Mouse (Mus musculus): Measurements from ENCODE around the gene Cst6. TPM values are rescaled to one million over a fixed set of nuclear protein-coding genes. Genes with fewer than 3 reads are reported as not detected.
A peak's percentile ranks its signal among the peaks of the same experiment; 100 is the strongest.

The Cst6 gene
- polyA plus RNA-seq, 1 experiment from 2014 or later, result 0.28 TPM

DNA sequence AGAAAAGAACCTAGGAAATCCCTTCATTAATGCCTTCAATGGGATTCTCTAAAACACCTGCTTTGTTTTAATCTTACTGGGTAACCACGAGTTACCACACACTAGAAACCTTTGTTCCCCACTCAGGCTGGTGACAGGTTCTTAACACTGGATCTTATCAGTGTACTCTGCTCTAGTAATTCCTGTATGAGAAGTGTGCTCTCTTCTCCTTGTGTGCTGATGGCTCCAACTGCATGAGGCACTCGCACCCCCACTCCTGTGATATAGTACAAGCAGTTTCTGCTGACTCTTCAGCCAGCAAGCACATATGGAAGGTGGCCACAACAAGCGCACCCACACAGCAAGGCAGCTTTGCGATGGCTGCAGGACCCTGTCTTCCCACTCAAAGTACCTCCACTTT is 24.8 kb upstream of the Cst6 start:
- no peak overlapping the region for H3K27ac ChIP-seq (replicated peaks)
- no peak overlapping the region for H3K4me2 ChIP-seq
- H3K9ac ChIP-seq, result no peak overlapping the region
- H3K27me3 ChIP-seq (replicated peaks), result no peaks in the 10 kb centered on the region
- peaks cover 87% of the 10 kb centered on the region for H3K36me3 ChIP-seq
- 59% methylated on average over 4 of the region's 4 CpGs for WGBS
- no peaks in the 10 kb centered on the region for H3K9me3 ChIP-seq
- ATAC-seq (ENCODE audit: extremely low read depth, insufficient number of reproducible peaks, low FRiP score, low TSS enrichment), result no peak
- no peaks in the 10 kb centered on the region for H3K4me1 ChIP-seq
- H3K4me3 ChIP-seq, result no peak overlapping the region

DNA sequence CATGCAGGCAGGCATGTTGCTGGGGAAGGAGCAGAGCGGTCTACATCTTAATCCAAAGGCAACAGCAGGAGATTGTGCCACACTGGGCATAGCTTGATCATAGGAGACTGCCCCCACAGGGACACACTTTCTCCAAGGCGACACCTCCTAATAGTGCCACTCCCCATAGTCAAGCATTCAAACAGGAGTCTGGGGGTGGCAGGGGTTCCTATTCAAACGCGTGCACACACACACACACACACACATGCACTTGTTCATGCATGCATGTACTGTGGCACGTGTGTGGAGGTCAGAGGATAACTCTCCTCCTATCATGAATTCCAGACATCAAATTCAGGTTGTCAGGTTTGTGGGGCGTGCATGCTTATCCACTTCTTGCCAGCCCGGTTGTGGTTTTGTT is 23.4 kb upstream of the Cst6 start:
- Histone ChIP-seq H3K9me3 (no peaks in the 10 kb centered on the region), H3K9ac (no peak overlapping the region), H3K4me1 (peaks cover 9% of the 10 kb centered on the region), H3K27me3 (replicated peaks) (no peaks in the 10 kb centered on the region), H3K27ac (replicated peaks) (no peak overlapping the region), H3K4me3 (no peak overlapping the region), H3K36me3 (peaks cover 85% of the 10 kb centered on the region), H3K4me2 (no peak overlapping the region)
- ATAC-seq (ENCODE audit: extremely low read depth, insufficient number of reproducible peaks, low FRiP score, low TSS enrichment), result no peak
- 87% methylated on average over 7 of the region's 7 CpGs for WGBS

DNA sequence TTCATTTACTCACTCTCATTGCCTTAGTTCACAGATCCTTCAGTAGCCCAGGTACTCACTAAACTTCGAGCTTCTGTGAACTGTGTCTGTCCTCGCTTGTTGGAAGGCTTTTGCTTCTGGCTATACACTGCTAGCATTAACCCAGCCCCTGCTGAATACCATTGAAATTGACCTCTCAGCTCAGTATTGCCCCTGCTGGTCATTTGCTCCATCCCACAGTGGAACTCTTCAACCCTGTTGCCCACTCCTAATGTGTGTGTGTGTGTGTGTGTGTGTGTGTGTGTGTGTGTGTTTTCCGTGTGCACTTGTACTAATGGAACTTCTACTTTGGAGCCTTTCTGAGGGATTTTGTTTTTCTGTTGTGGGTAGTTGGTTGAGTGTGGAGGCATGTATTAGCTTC is 21.6 kb upstream of the Cst6 start:
- Histone ChIP-seq H3K4me3 (no peak overlapping the region), H3K36me3 (peaks cover 68% of the 10 kb centered on the region), H3K27me3 (replicated peaks) (no peaks in the 10 kb centered on the region), H3K27ac (replicated peaks) (no peak overlapping the region), H3K9me3 (no peaks in the 10 kb centered on the region), H3K4me1 (peaks cover 14% of the 10 kb centered on the region), H3K9ac (no peak overlapping the region), H3K4me2 (no peak overlapping the region)
- WGBS, result 73% methylated on average over 3 of the region's 3 CpGs
- ATAC-seq (ENCODE audit: extremely low read depth, insufficient number of reproducible peaks, low FRiP score, low TSS enrichment), result no peak

DNA sequence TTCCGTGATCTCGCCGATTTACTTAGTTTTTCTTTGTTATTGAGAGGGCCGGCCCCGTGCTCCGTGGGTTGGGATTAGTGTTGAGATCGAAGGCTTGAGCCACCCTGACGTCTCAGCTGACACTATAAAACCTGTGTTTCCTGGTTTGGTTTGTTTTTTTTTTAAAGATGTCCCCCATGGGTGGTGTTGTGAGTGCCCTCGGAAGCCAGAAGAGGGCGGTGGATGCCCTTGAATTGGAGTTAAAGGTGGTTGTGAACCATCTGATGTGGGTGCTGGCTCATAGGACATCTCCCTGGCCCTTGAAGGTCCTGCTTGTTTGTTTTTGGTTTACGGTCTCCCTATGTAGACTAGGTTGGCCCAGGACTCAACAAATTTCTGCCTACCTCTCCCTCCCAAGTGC is 18.1 kb upstream of the Cst6 start:
- peak overlapping the region; percentile 100 for H3K4me3 ChIP-seq
- H3K4me2 ChIP-seq, result peak overlapping the region; percentile 97
- peak overlapping the region; percentile 97 for H3K27ac ChIP-seq (replicated peaks)
- no peak for ATAC-seq (ENCODE audit: extremely low read depth, insufficient number of reproducible peaks, low FRiP score, low TSS enrichment)
- H3K9ac ChIP-seq, result peak overlapping the region; percentile 96
- H3K9me3 ChIP-seq, result no peaks in the 10 kb centered on the region
- H3K4me1 ChIP-seq, result peaks cover 20% of the 10 kb centered on the region
- 8% methylated on average over 11 of the region's 11 CpGs for WGBS
- peaks cover 68% of the 10 kb centered on the region for H3K36me3 ChIP-seq
- no peaks in the 10 kb centered on the region for H3K27me3 ChIP-seq (replicated peaks)

GRCm38 (mm10) chr19:5367053-5367359 is 17.6 kb upstream of the Cst6 start, which contains the start of gene Banf1:
Banf1 (minus strand) TSS chr19:5367168.
- peaks cover 64% of the 10 kb centered on the region for H3K36me3 ChIP-seq
- H3K4me1 ChIP-seq, result peaks cover 20% of the 10 kb centered on the region
- peak; percentile 11; the same call in 1 of the 2 replicates for ATAC-seq (ENCODE audit: extremely low read depth, insufficient number of reproducible peaks, low FRiP score, low TSS enrichment)
- under 1% methylated on average over 33 of the region's 33 CpGs for WGBS
- no peaks in the 10 kb centered on the region for H3K27me3 ChIP-seq (replicated peaks)
- H3K9ac ChIP-seq, result peak within 1 kb of the TSS; percentile 96
- peak within 1 kb of the TSS; percentile 100 for H3K4me3 ChIP-seq
- H3K27ac ChIP-seq (replicated peaks), result peak within 1 kb of the TSS; percentile 97
- peak within 1 kb of the TSS; percentile 97 for H3K4me2 ChIP-seq
- no peaks in the 10 kb centered on the region for H3K9me3 ChIP-seq

- Histone ChIP-seq H3K4me2 (peak within 1 kb of the TSS; percentile 97), H3K27me3 (replicated peaks) (no peaks in the 10 kb centered on the region), H3K4me1 (peaks cover 24% of the 10 kb centered on the region), H3K9ac (peak within 1 kb of the TSS; percentile 96), H3K36me3 (peaks cover 58% of the 10 kb centered on the region), H3K9me3 (no peaks in the 10 kb centered on the region), H3K27ac (replicated peaks) (peak within 1 kb of the TSS; percentile 97), H3K4me3 (peak within 1 kb of the TSS; percentile 100)
- whole genome bisulfite sequencing, result under 1% methylated on average over 87 of the region's 92 CpGs
- peak; percentile 83 for ATAC-seq (ENCODE audit: extremely low read depth, insufficient number of reproducible peaks, low FRiP score, low TSS enrichment)
Observed at GRCm38 (mm10) chr19:5366175-5367052, 17.0 kb upstream of the Cst6 start, which contains the start of gene Eif1ad. Eif1ad (plus strand) TSS chr19:5366741.

DNA sequence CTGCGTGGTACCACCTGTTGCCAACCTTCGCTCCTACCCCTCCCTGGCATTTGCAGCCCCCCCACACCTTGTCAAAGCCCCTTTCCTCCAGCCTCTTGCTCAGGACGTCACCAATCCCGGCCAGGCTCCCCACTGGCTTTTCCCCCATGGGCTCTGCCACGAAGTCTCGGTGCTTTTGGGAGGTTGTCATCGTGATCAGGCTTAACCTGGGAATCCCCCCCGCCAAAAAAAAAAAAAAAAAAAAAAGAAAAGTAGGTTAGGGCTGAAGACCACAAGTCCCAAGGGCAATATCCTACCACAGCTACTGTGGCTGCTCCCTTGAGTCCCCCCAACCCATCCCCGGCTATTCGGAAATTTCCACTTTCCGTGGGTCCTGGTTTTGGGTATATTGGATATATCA is 16.4 kb upstream of the Cst6 start:
- Histone ChIP-seq H3K27ac (replicated peaks) (peak overlapping the region; percentile 97), H3K4me2 (peak overlapping the region; percentile 97), H3K9me3 (no peaks in the 10 kb centered on the region), H3K4me3 (peak overlapping the region; percentile 100), H3K36me3 (peaks cover 53% of the 10 kb centered on the region), H3K4me1 (peaks cover 29% of the 10 kb centered on the region), H3K27me3 (replicated peaks) (no peaks in the 10 kb centered on the region), H3K9ac (peak overlapping the region; percentile 96)
- WGBS, result 16% methylated on average over 11 of the region's 11 CpGs
- no peak for ATAC-seq (ENCODE audit: extremely low read depth, insufficient number of reproducible peaks, low FRiP score, low TSS enrichment)

GRCm38 (mm10) chr19:5364124-5364523 is 14.8 kb upstream of the Cst6 start:
- Histone ChIP-seq H3K27me3 (replicated peaks) (no peaks in the 10 kb centered on the region), H3K9ac (no peak overlapping the region), H3K4me1 (peaks cover 29% of the 10 kb centered on the region), H3K4me3 (no peak overlapping the region), H3K36me3 (peaks cover 37% of the 10 kb centered on the region), H3K9me3 (no peaks in the 10 kb centered on the region), H3K4me2 (no peak overlapping the region), H3K27ac (replicated peaks) (no peak overlapping the region)
- WGBS, result 80% methylated on average over 2 of the region's 2 CpGs
- no peak for ATAC-seq (ENCODE audit: extremely low read depth, insufficient number of reproducible peaks, low FRiP score, low TSS enrichment)

DNA sequence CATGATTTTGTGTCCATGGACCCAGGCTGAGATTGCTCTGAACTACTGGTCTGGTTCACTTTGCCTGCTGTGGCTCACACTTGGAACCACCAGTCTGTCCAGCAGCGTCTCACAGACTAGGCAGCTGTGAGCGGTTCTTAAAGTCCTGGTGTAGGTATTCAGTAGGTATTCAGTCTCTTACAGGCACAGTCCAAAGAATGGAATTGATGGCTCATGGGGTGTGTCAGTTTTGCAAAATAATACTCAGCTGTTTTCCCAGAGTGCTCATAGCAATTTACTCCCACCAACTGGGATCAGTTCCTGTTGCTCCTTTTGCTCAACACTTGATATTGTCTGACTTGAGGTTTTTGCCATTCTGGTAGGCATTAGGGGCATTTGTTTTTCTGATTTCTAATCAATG is 12.8 kb upstream of the Cst6 start:
- Histone ChIP-seq H3K27ac (replicated peaks) (no peak overlapping the region), H3K9ac (no peak overlapping the region), H3K4me2 (no peak overlapping the region), H3K4me1 (peaks cover 16% of the 10 kb centered on the region), H3K9me3 (no peaks in the 10 kb centered on the region), H3K4me3 (no peak overlapping the region), H3K36me3 (peaks cover 25% of the 10 kb centered on the region), H3K27me3 (replicated peaks) (no peaks in the 10 kb centered on the region)
- 82% methylated on average over 2 of the region's 2 CpGs for WGBS
- no peak for ATAC-seq (ENCODE audit: extremely low read depth, insufficient number of reproducible peaks, low FRiP score, low TSS enrichment)

DNA sequence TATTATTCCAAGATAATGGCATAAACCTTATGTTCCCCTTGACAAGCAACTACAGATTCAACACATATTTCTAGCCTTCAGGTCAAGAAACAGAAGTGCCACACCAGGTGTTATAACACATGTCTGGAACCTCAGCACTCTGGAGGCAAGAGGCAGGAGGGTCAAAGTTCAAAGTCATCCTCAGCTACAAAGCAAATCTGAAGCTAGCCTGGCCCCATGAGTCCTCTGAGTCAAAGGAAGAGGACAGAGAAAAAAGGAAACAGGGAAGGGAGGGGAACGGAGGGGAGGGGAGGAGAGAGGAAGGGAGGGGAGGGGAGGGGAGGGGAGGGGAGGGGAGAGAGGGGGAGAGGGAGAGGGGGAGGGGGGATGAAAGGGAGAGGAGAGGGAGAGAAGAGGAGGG is 6.7 kb upstream of the Cst6 start:
- Histone ChIP-seq H3K4me3 (no peak overlapping the region), H3K9me3 (no peaks in the 10 kb centered on the region), H3K36me3 (no peaks in the 10 kb centered on the region), H3K27me3 (replicated peaks) (no peaks in the 10 kb centered on the region), H3K9ac (no peak overlapping the region), H3K4me2 (no peak overlapping the region), H3K4me1 (0 out of 2 replicates have a peak, but pooled peaks cover 2% of the 10 kb centered on the region), H3K27ac (replicated peaks) (no peak overlapping the region)
- ATAC-seq (ENCODE audit: extremely low read depth, insufficient number of reproducible peaks, low FRiP score, low TSS enrichment), result no peak
- no CpG with 5 or more reads among the region's 1 CpGs for WGBS

DNA sequence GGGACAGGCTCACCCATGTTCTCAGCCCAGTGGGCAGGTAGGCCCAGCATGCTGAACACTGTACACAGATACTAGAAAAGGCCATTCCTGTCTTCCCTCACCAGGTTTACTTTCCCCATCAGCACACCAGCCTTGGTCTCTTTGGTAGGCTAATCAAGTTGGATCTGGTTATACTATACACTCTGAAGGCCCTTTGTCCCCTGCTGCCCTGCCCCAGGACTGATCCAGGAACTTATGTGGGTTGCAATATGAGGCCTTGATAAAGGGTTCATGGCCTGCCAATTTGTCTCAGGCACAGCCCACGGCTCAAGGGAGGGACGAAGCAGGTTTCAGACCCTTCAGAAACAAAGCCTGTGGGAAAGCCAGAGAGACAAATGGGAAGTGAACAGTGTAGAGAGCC is 4.2 kb upstream of the Cst6 start:
- Histone ChIP-seq H3K9me3 (no peaks in the 10 kb centered on the region), H3K4me1 (peaks cover 7% of the 10 kb centered on the region), H3K36me3 (no peaks in the 10 kb centered on the region), H3K27me3 (replicated peaks) (peaks cover 13% of the 10 kb centered on the region), H3K4me2 (no peak overlapping the region), H3K9ac (no peak overlapping the region), H3K27ac (replicated peaks) (no peak overlapping the region), H3K4me3 (no peak overlapping the region)
- 69% methylated on average over 2 of the region's 2 CpGs for WGBS
- no peak for ATAC-seq (ENCODE audit: extremely low read depth, insufficient number of reproducible peaks, low FRiP score, low TSS enrichment)
